Mouse (Mus musculus) forebrain, embryonic 16.5 days (tissue): ENCODE data around the gene Sowaha. TPM values are rescaled to one million over a fixed set of nuclear protein-coding genes. Genes with fewer than 3 reads are reported as not detected.

Source experiments
- ATAC-seq: fragments of 200-750 bp; cut with Nextera tagmentation; 2 replicates; pipeline ENCODE4 v1.8.0; 2017; ENCODE audit warnings: mild to moderate bottlenecking, moderate library complexity
- H3K27ac ChIP-seq: fragments of 300-500 bp; sonication (generic); 2 replicates; pipeline ENCODE4 v1.5.1; 2014; ENCODE audit warnings: low read length, control low read depth
- H3K27me3 ChIP-seq: fragments of 300-500 bp; sonication (generic); replicated peaks from 2 replicates; pipeline ENCODE4 v1.6.1; 2014; ENCODE audit warnings: low read length; ENCODE audit not compliant: control insufficient read depth, insufficient read depth
- H3K36me3 ChIP-seq: fragments of 300-500 bp; sonication (generic); 2 replicates; pipeline ENCODE4 v1.6.1; 2014; ENCODE audit not compliant: control insufficient read depth, insufficient read depth
- H3K4me1 ChIP-seq: fragments of 300-500 bp; sonication (generic); replicated peaks from 2 replicates; pipeline ENCODE4 v1.6.1; 2014; ENCODE audit warnings: low read length; ENCODE audit not compliant: control insufficient read depth, insufficient read depth
- H3K4me2 ChIP-seq: fragments of 300-500 bp; sonication (generic); 2 replicates; pipeline ENCODE4 v1.6.1; 2014; ENCODE audit warnings: mild to moderate bottlenecking, low read length, control low read depth
- H3K4me3 ChIP-seq: fragments of 300-500 bp; sonication (generic); replicated peaks from 2 replicates; pipeline ENCODE4 v1.5.1; 2014; ENCODE audit warnings: mild to moderate bottlenecking, low read length, control low read depth
- H3K9ac ChIP-seq: fragments of 300-500 bp; sonication (generic); replicated peaks from 2 replicates; pipeline ENCODE4 v1.6.1; 2014; ENCODE audit warnings: low read depth, low read length, control low read depth
- H3K9me3 ChIP-seq: fragments of 300-500 bp; sonication (generic); 2 replicates; pipeline ENCODE4 v1.6.1; 2016; ENCODE audit warnings: low read length; ENCODE audit not compliant: control insufficient read depth
- WGBS: fragments of 180-500 bp; shearing (Covaris S2); extraction: QIAGEN DNeasy Blood & Tissue Kit; methylation state at CpG from one replicate; pipeline ENCODE4 v1.1.7; 2014; 5-methylcytosine and 5-hydroxymethylcytosine counted together
- polyA plus RNA-seq: library from polyadenylated mRNA; unstranded; fragments of >200 nt; fragmentation: Nextera tagmentation; extraction: Ambion mirVana; gene quantifications from 2 replicates; pipeline ENCODE4 v1.2.1, GENCODE M21; 2015

The Sowaha gene
- polyA plus RNA-seq, 1 experiment from 2014 or later, result 2.2 TPM

- WGBS, result 94% methylated on average over 9 of the region's 9 CpGs
- Histone ChIP-seq H3K4me2 (no peak overlapping the region), H3K9me3 (no peaks in the 10 kb centered on the region), H3K36me3 (no peaks in the 10 kb centered on the region), H3K9ac (no peak overlapping the region), H3K4me1 (peaks cover 7% of the 10 kb centered on the region), H3K27me3 (peaks cover 6% of the 10 kb centered on the region), H3K27ac (no peak overlapping the region), H3K4me3 (no peak overlapping the region)
- ATAC-seq, result no peak
Measured at GRCm38 (mm10) chr11:53452396-53452795, 27.7 kb downstream of the Sowaha start.

GRCm38 (mm10) chr11:53451361-53451760 is 28.7 kb downstream of the Sowaha start:
- peaks cover 3% of the 10 kb centered on the region; the same call in 1 of the 2 replicates for H3K27me3 ChIP-seq
- H3K4me1 ChIP-seq, result no peaks in the 10 kb centered on the region
- no peak for ATAC-seq
- H3K27ac ChIP-seq, result no peak overlapping the region
- no peak overlapping the region for H3K4me2 ChIP-seq
- 83% methylated on average over 2 of the region's 2 CpGs for WGBS
- no peak overlapping the region for H3K9ac ChIP-seq
- H3K36me3 ChIP-seq, result no peaks in the 10 kb centered on the region
- no peak overlapping the region for H3K4me3 ChIP-seq
- no peaks in the 10 kb centered on the region for H3K9me3 ChIP-seq

- Histone ChIP-seq H3K4me1 (no peaks in the 10 kb centered on the region), H3K27ac (no peak overlapping the region), H3K9ac (no peak overlapping the region), H3K4me3 (no peak overlapping the region), H3K36me3 (no peaks in the 10 kb centered on the region), H3K9me3 (no peaks in the 10 kb centered on the region), H3K27me3 (no peaks in the 10 kb centered on the region), H3K4me2 (no peak overlapping the region)
- no peak for ATAC-seq
- WGBS, result 66% methylated on average over 15 of the region's 15 CpGs
Measured at GRCm38 (mm10) chr11:53450070-53450705, 29.9 kb downstream of the Sowaha start.

- Histone ChIP-seq H3K4me1 (no peaks in the 10 kb centered on the region), H3K4me3 (no peak overlapping the region), H3K9me3 (no peaks in the 10 kb centered on the region), H3K9ac (no peak overlapping the region), H3K27me3 (no peaks in the 10 kb centered on the region), H3K27ac (no peak overlapping the region), H3K4me2 (no peak overlapping the region), H3K36me3 (no peaks in the 10 kb centered on the region)
- ATAC-seq, result no peak
- 85% methylated on average over 1 of the region's 1 CpGs for WGBS
Measured at GRCm38 (mm10) chr11:53448529-53448928, 31.5 kb downstream of the Sowaha start.

- Histone ChIP-seq H3K9ac (no peak overlapping the region), H3K4me2 (no peak overlapping the region), H3K4me1 (no peaks in the 10 kb centered on the region), H3K27ac (no peak overlapping the region), H3K4me3 (no peak overlapping the region), H3K9me3 (no peaks in the 10 kb centered on the region), H3K27me3 (no peaks in the 10 kb centered on the region), H3K36me3 (no peaks in the 10 kb centered on the region)
- ATAC-seq, result no peak
- WGBS, result 90% methylated on average over 8 of the region's 8 CpGs
Measured at GRCm38 (mm10) chr11:53447996-53448395, 32.1 kb downstream of the Sowaha start.

- H3K4me3 ChIP-seq, result no peak overlapping the region
- no peaks in the 10 kb centered on the region for H3K4me1 ChIP-seq
- H3K27ac ChIP-seq, result no peak overlapping the region
- no peak overlapping the region for H3K4me2 ChIP-seq
- WGBS, result 91% methylated on average over 13 of the region's 13 CpGs
- no peaks in the 10 kb centered on the region for H3K9me3 ChIP-seq
- H3K9ac ChIP-seq, result no peak overlapping the region
- ATAC-seq, result no peak
- no peaks in the 10 kb centered on the region for H3K36me3 ChIP-seq
- no peaks in the 10 kb centered on the region for H3K27me3 ChIP-seq
Measured at GRCm38 (mm10) chr11:53446183-53446582, 33.9 kb downstream of the Sowaha start.

- Histone ChIP-seq H3K4me3 (no peak overlapping the region), H3K27ac (no peak overlapping the region), H3K9ac (no peak overlapping the region), H3K27me3 (no peaks in the 10 kb centered on the region), H3K9me3 (no peaks in the 10 kb centered on the region), H3K36me3 (no peaks in the 10 kb centered on the region), H3K4me1 (no peaks in the 10 kb centered on the region), H3K4me2 (no peak overlapping the region)
- no peak for ATAC-seq
- 65% methylated on average over 13 of the region's 13 CpGs for WGBS
Measured at GRCm38 (mm10) chr11:53445562-53445961, 34.5 kb downstream of the Sowaha start.

- H3K4me2 ChIP-seq, result no peak overlapping the region
- H3K27ac ChIP-seq, result no peak overlapping the region
- no peak overlapping the region for H3K9ac ChIP-seq
- no peak for ATAC-seq
- WGBS, result 37% methylated on average over 6 of the region's 6 CpGs
- H3K4me3 ChIP-seq, result no peak overlapping the region
- no peaks in the 10 kb centered on the region for H3K36me3 ChIP-seq
- no peaks in the 10 kb centered on the region for H3K9me3 ChIP-seq
- no peaks in the 10 kb centered on the region for H3K4me1 ChIP-seq
- no peaks in the 10 kb centered on the region for H3K27me3 ChIP-seq
Measured at GRCm38 (mm10) chr11:53443861-53444260, 36.2 kb downstream of the Sowaha start.

GRCm38 (mm10) chr11:53441921-53442320 is 38.2 kb downstream of the Sowaha start:
- Histone ChIP-seq H3K9me3 (no peaks in the 10 kb centered on the region), H3K4me3 (no peak overlapping the region), H3K9ac (no peak overlapping the region), H3K27me3 (no peaks in the 10 kb centered on the region), H3K27ac (no peak overlapping the region), H3K4me2 (no peak overlapping the region), H3K36me3 (no peaks in the 10 kb centered on the region), H3K4me1 (no peaks in the 10 kb centered on the region)
- ATAC-seq, result no peak
- 64% methylated on average over 12 of the region's 12 CpGs for WGBS

GRCm38 (mm10) chr11:53436338-53436737 is 43.7 kb downstream of the Sowaha start:
- Histone ChIP-seq H3K9me3 (no peaks in the 10 kb centered on the region), H3K4me2 (no peak overlapping the region), H3K9ac (no peak overlapping the region), H3K4me1 (peaks cover 4% of the 10 kb centered on the region), H3K27ac (no peak overlapping the region), H3K4me3 (no peak overlapping the region), H3K27me3 (no peaks in the 10 kb centered on the region), H3K36me3 (no peaks in the 10 kb centered on the region)
- WGBS, result 86% methylated on average over 6 of the region's 6 CpGs
- ATAC-seq, result no peak
